Mouse (Mus musculus): Measurements from ENCODE around the gene Mpped2. TPM values are rescaled to one million over a fixed set of nuclear protein-coding genes. Genes with fewer than 3 reads are reported as not detected.
A peak's percentile ranks its signal among the peaks of the same experiment; 100 is the strongest.

Mpped2 gene
- total RNA-seq, 2 experiments from 2014 or later: 1.9 TPM; not detected in 1

DNA sequence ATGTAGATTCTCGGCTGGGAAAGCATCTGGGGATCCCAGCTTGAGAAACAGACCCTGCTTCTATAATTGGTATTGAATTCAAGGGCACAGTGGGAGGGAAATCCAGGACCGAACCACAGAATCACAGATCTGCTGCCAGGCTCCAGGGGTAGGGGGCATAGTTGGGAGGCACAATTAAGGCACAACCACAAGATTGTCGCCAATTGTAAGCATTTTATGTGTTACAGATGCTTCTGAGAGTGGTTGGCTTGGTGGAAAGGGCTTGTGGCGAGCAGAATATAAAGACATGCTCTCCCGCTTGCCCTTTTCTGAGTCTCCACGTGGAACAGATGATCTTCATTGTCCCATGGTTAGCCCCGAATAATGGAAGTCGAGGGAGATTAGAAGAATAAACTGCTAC, 142.3 kb downstream of the Mpped2 start:
- ATAC-seq (replicated peaks; ENCODE audit: low FRiP score, low TSS enrichment, poor library complexity, severe bottlenecking): no peak

DNA sequence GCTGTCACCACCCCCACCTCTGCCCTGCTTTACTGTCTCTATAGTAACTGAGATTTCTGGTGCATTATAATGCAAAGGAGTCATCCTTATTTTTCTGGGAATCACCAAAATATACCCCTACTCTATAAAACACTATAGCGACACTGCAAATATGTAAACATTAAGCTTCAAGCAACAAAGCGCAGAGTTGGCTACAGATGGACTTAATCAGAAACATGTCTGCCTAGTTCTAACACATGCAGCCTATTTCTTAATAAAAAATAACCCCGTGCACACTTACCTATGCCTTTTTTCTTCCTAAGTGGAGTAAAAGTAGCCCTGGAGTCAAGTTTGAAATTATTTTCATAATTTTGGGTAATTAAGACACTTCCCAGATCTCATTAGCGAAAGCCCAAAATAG, 144.2 kb downstream of the Mpped2 start:
- ATAC-seq (replicated peaks; ENCODE audit: low FRiP score, low TSS enrichment, poor library complexity, severe bottlenecking): no peak

DNA sequence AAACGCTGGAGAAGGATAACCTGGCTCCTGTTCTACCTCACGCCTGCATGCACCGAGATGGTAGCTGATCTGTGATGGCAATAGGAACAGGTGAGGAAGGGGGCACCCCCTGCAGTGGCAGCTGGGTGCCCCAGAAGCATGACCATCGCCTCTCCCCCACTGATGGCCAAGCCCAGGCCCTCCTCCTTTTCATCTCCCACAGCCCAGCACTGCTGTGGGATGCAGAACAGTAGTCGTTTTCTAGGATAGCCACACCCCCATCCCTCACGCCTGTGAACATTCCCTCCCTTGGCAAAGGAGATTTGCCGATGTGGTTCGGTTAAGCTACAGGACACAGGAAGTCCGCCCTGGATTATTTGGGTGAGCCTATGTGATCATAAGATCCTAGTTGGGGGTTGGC, 151.1 kb downstream of the Mpped2 start:
- ATAC-seq (replicated peaks; ENCODE audit: low FRiP score, low TSS enrichment, poor library complexity, severe bottlenecking): no peak

DNA sequence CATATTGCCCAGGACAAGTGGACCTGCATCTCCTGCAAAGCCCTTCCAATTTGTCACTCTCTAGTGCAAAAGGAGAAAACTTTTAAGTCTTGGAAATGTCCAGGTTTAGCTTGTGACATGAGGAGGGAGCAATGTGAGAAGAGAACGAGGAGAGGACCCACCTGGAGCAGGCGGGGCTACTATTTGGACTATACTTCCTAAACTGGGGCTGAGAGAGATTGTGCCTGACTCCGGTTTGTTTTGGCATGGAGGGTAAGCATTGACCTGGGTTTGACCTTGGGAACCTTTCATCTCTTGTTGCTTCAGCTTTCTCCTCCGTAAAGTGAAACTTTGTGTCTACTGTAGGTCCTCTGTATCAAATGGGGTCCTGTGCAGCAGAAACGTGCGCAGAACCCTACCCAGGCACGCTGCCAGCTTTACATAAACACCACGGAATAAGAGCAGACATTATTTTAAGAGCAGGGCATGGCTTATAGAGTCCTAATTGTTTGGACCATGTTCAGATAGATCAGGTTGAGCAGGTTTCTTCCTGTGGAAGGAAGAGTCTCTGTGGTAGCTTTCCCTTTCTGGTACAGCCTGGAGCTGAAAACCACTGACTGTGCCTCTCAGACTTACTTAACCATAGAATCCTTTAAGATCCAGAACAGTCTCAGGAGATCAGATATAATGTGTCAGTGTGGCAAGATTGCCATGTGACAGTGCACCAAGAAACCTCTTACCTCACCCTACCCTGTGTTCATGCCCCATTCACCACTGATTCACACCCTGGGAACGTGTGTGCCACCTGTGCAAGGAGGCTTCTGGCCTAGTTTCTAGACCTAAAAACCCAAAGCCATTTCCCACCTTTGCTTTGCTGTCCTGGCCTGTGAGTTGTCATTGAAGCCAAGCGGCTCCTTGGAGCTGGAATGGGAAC, 152.0 kb downstream of the Mpped2 start:
- no peak for ATAC-seq (replicated peaks; ENCODE audit: low FRiP score, low TSS enrichment, poor library complexity, severe bottlenecking)

DNA sequence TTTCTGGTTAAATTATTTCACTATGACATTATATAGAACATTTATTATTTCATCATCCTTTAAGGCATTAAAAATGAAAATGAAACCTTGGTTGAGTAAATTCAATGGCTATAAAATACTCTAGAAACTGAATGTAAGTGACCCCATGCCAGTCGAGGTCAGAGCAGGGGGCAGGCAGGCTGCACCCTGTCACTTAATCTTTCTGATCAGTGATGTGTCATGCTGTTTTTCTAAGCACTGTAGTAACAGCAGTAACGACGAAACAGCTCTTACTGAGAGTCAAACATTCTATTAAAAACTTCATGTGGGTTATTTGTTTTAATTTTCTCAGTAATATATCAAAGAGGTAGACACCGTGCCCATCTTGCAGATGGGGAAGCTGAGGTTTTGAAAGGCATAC, 153.4 kb downstream of the Mpped2 start:
- peak; percentile 68 for ATAC-seq (replicated peaks; ENCODE audit: low FRiP score, low TSS enrichment, poor library complexity, severe bottlenecking)

DNA sequence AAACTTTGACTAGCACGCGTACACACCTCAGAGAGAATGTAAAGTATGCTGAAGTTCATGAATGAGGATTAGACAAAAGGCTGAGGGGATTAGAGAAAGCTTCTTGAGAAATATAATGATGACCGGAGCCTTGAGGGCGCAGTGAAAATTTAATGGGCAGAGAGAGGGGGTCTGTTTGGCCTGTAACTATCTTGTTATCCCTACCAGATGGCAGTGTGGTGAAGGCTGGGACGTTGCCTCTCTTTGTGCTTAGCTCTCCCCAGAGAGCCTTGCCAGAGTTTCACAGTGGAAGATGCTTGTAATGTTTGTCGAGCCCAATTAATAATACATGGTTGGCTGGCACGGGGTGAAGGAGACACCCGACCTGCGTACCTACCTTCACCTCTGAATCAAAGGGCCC, 156.3 kb downstream of the Mpped2 start:
- no peak for ATAC-seq (replicated peaks; ENCODE audit: low FRiP score, low TSS enrichment, poor library complexity, severe bottlenecking)

DNA sequence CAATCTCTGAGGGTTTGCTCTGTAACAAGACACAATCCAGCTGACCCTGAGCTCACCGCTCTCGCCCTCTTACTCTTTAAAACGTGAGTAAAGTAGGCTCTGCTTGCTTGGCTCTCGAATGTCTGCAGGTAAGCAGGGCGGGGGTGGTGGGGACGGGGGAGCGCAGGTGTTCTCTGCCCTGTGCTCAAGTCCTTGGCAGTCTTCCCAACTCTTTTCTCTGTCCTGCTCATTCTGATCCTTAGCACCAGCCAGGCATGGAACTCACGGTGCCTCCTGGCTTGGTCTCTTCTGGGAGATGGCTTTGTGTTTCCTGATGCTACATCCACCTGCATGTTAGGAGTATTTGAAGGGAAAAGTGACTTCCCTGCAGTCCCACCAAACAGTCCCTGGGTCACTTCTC, 158.4 kb downstream of the Mpped2 start:
- ATAC-seq (replicated peaks; ENCODE audit: low FRiP score, low TSS enrichment, poor library complexity, severe bottlenecking): no peak

DNA sequence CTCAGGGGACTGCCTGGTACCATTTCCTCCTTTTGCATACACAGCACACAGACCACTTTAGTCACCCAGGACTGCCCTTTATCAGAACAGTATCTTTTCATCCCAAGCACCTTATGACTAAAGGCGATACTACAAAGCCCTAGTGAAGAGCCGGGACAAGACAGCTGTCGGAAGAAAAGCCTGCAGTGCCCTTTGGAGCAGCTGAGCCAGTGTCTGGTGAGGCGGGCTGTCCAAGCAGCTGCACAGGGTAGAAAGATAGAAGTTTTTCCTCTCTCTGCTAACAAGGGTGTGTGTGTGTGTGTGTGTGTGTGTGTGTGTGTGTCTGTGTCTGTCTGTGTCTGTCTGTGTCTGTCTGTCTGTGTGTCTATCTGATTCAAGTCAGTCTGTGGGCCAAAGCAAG, 161.1 kb downstream of the Mpped2 start:
- no peak for ATAC-seq (replicated peaks; ENCODE audit: low FRiP score, low TSS enrichment, poor library complexity, severe bottlenecking)

DNA sequence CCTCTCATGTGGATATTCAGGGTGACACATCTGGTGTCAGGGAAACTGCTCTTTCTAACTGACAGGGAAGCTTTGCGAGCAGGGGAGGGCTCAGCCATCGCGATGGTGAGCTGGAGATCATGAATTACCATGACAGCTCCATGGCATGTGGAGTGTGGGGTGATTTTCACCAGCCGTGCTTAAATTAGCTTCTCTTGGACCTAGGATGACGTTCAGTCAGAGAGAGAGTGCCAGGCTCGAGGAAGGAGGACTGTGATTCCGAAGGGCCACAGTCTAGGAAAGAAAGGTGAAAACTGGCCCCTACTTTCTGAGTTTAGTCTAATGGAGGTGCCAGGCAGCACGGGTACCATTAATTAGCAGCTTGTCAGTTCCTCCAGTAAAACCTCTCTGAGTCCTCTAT, 161.7 kb downstream of the Mpped2 start:
- no peak for ATAC-seq (replicated peaks; ENCODE audit: low FRiP score, low TSS enrichment, poor library complexity, severe bottlenecking)

DNA sequence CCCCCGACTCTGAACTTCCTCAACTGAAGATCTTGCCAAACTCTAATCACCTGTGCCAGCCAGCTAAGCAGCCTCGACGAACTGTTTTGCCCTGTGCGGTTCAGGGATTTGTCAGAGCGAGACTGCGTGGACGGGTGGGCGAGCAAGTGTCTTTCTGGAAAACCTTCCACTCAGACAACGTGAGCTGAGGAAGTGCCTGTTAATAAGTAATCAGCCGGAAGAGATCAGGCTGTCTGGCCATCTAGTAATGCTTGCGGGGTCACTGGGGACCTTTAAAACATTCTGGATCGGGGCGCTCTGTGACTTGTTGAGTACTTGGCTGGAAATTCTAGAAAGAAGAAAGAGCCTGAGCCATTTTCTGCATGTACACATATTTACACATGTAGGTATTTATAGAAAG, 162.1 kb downstream of the Mpped2 start:
- no peak for ATAC-seq (replicated peaks; ENCODE audit: low FRiP score, low TSS enrichment, poor library complexity, severe bottlenecking)

DNA sequence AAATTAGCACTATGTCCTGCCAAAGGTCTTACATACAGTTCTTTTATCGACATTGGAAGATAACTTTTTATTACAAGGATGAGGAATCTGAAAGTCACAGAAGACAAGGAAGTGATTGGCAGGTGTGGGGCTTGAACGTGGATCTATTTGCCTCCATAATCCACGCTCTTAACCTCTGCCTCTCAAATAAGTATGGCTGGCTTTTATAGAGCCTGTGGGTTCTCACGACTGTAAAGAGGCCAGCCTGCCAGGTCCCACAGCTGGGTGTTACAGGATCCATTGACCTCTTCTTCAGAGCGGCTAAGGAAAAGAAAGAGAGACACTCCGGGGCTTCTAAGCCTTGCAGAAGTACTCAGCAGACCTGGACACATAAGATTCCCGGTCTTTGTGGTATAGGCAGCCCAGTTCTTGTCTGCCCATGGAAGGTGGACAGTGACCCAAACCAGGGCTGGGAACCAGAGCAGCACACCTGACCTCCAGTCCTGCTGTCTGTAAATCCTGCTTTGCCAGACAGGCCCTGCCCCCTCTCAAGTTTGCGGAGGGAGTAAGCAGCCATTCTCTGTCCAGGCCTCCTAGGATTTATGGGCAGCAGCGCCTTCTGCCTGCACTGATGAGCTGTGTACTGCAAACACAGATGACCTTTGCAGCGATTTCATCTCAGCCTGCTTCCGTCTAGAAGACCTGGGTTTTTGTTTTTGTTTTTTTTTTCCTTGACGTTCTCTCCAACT, 162.7 kb downstream of the Mpped2 start:
- no peak for ATAC-seq (replicated peaks; ENCODE audit: low FRiP score, low TSS enrichment, poor library complexity, severe bottlenecking)

DNA sequence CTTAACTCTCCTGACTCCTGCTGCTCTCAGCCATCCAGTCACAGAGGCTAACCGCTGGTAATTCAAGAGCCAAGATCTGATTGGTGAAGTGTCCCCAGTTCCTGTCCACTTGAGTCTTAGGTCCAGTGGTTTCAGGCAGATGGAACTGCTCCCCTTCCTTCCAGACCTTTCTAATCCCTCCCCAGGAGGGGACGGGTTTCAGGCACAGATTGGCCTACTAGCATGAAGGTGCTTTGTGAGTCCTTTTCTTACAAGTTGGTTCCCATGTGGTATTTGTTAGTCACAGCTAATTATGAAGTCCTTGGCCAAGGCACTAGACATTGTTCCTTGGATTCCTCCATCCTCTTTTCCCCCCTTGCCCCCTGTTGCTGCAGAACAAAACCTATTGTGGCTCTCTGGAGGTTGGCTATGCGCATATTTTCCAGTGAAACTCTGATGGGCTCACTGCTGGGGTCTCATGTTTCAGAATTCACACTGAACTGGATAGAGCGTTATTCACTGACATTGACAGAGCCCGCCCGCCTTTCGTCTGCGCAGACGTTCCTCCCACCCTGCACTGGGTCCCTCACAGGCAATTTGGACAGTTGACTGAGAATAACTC, 163.4 kb downstream of the Mpped2 start:
- ATAC-seq (replicated peaks; ENCODE audit: low FRiP score, low TSS enrichment, poor library complexity, severe bottlenecking): no peak

DNA sequence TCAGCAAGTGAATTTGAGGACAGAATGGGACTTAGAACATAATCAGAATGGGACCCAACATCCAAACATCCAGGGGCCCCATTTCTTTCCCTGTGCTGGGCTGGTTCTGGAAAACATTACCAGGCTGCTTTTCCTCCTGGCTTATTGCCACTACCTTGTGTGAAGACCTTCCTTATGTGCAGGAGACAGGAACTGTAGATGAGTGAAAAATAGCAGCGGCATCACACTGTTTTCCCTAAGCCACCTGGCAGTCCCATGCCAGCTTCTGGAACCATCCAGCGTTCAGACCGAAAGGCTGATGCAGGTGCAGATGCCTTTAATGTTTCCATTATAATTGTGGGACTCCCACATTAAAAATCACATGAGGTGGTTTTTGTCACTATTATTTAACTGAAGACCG, 164.2 kb downstream of the Mpped2 start:
- ATAC-seq (replicated peaks; ENCODE audit: low FRiP score, low TSS enrichment, poor library complexity, severe bottlenecking): no peak

DNA sequence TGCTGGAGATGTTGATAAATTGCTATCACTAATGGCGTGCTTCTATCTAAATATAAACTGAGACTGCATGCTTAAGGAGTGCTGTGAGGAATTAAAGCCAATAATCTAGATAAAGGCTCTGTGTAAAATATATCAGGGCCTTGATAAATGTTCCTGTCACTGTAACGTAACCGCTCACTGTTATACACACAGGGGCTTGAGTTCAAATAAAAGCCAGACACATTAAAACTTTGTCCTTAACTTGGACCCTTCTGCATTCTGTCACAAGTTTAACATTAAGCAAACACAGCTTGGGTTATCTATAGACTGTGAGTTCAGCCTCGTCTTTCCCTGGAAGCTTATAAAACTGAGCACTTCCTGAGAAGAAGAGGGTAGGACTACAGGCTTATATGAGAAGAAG, 164.6 kb downstream of the Mpped2 start:
- no peak for ATAC-seq (replicated peaks; ENCODE audit: low FRiP score, low TSS enrichment, poor library complexity, severe bottlenecking)

DNA sequence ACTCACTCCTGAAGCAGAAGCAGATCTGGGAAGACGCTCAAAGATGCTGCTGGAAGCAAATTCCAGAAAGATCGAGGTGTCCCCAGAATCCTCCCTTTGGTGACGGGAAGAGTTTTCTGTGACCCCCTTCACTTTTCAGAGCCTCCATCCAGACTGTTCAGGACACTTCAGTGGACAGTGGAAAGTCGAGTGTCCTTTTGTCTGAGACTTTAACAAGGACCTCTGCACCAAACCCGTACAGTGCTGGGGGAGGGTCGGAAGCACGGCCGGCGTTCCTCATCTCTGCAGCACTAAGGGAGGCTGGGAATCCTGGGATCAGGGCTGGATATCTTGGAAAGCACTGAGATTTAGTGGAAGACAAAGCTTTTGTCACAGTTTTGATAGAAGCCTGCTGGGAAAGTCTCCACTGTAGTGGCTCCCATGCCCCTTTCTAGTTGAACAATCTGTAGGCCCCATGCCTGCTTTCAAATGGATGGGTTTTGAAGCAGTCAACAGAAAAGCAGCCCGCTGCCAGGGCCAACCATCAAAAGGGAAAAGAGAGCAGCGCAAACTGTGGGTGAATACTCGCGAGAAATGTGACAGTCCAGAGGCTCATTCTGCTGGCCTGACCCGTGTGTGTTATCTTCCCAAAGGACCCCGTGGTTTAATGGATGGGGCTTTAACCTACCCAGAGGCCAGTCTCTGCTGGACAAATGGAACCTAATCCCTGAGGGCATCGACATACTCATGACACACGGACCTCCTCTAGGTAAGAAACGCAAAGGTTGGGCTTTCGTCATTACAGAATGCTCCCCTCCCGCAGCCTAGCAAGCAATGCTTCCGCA, 168.0 kb downstream of the Mpped2 start:
- no peak for ATAC-seq (replicated peaks; ENCODE audit: low FRiP score, low TSS enrichment, poor library complexity, severe bottlenecking)

DNA sequence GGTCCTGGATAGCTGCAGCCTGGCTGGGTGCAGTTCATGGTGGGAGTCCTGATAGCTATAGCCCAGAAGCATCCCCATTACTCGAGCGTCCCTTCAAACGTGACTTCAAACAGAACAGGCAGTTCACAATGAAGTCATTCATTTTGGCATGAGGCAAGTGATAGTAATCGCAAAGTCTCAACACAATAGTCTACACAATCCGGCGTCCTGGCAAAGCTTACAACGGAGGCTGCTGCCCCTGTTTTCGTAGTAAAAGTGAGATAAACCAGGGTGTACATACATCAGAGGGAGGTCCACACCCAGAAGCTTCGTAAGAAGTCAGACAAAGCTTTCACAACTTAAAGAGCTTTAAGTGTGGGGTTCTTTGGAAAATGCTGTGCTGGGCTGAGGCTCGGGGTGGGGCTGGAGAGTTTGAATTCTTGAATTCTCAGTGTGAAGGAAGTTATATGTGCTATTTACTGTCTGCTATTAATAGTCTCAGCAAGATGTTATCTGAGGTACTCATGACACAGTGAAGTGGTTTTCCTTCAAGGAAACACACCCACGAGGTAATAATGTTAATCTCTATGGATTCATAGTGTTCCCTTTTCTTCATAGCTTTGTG, 170.1 kb downstream of the Mpped2 start:
- 0 out of 2 replicates have a peak, but pooled peaks have one; percentile 34 for ATAC-seq (replicated peaks; ENCODE audit: low FRiP score, low TSS enrichment, poor library complexity, severe bottlenecking)

DNA sequence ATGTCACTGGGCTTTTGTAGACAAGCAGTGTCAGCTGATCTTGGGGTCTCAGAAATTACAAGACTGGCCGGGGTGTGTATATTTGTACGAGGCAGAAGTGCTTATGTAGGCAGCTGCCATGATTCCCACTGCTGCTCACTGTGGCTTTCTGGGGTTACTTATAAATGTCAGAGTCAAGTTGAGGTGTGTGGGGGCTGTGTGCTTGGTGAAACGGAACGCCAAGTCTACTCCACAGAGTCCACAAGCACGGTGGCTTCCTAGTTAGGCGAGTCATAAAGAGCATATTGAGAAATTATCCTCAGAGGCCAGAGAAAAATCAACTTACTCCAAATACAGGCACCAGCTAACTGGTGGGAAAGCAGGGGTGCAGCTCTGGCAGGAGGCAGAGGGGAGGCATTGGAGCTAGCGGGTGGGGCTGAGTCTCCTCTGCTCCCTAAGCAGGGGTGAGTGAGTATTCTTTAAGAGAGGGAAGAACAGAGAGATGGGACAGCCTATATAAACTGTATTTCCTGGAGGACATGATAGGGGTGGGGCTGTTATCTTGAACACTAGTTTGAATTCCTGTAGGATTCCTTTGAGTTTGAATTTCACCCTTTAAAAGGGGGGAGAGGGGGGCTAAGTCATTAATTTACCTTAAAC, 172.2 kb downstream of the Mpped2 start:
- no peak for ATAC-seq (replicated peaks; ENCODE audit: low FRiP score, low TSS enrichment, poor library complexity, severe bottlenecking)

DNA sequence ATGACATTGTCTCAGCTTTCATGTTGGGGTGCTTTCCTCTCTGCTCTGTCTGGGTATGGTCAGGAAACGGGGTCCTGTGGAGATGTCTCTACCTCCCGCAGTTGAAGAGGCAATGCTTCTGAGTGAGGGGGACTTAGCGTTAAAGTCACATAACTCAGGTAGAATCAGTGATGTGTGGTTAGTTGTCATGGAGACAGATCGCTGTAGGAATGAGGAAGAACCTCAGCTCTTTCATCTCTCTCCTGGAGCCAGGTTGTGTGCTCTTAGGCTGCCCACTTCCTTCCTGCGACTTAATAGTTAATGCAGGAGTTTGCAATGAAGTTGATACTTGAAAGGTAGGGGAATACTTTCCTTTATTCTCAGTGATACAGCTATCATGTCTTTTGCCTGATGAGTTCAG, 173.2 kb downstream of the Mpped2 start:
- ATAC-seq (replicated peaks; ENCODE audit: low FRiP score, low TSS enrichment, poor library complexity, severe bottlenecking): no peak

DNA sequence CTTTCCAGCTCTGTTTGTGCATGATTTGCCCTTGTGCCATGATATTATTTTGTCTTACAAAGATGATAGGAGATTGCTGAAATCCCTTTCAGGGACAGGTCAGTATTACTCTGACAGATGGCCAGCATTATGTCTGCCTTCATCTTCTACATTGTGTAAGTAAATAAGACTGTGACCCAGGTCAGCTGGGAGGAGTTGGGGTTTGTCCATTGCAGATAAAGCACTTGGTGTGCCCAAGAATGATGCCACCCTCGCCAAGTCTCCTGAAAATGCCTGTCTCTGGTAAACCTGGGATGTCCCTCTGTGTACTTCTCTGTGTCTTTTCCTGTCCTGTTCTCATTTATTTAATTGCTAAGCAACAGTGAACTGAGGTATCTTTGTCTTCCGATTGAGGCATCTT, 177.8 kb downstream of the Mpped2 start:
- no peak for ATAC-seq (replicated peaks; ENCODE audit: low FRiP score, low TSS enrichment, poor library complexity, severe bottlenecking)
